Mouse (Mus musculus): Measurements from ENCODE around the gene Zfp710.

DNA sequence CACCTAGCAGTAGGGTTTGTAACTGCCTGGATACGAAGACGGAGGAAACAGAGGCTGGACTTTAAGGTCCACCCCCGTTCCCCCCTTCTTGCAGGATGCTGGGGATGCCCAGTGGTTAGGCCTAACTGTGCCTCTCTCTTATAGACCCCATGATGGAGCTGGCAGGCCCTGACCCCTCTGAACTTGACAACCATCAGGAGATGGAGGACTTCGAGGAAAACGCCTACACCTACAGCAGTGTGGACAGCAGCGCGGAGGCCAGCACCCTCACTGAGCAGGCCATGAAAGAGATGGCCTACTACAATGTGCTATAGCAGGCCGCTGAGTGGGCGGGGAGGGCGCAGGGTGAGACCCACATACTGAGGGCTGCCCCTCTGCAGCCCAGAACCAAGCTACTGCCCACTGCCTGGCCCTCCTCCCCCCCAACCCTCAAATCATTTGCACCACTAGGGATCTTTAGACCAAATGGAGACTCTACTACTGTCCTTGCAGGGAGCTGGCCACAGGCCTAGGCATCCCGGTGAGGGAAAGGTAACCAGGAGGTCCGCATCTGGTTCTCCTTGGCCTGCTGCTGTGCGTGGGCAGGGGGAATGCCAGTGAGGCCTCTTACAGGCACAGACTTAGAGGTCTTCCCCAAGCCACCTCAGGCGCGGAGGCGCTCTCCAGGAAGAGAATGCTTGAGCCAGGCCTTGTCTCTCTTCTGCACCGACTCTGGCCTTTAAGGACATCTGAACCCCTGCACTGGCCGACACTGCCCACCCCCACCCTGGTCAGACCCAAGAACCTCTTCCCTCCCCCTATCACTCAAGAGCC, 65.8 kb downstream of the Zfp710 start:
- TF ChIP-seq CTCF (IDR thresholded peaks at IDR 0.05; ENCODE audit: low read depth, low read length): no peak
- TF ChIP-seq POLR2A (IDR thresholded peaks at IDR 0.05; ENCODE audit: borderline replicate concordance, low read depth, low read length): no peak

All from bone marrow macrophage, adult 2 months (primary cell).